Mouse (Mus musculus): Measurements from ENCODE around the gene Ube2j1. TPM values are rescaled to one million over a fixed set of nuclear protein-coding genes. Genes with fewer than 3 reads are reported as not detected.

Gene Ube2j1
- 100 to 1,000 TPM; 102 to 129 TPM for polyA plus RNA-seq (2017; shearing (Covaris generic))

DNA sequence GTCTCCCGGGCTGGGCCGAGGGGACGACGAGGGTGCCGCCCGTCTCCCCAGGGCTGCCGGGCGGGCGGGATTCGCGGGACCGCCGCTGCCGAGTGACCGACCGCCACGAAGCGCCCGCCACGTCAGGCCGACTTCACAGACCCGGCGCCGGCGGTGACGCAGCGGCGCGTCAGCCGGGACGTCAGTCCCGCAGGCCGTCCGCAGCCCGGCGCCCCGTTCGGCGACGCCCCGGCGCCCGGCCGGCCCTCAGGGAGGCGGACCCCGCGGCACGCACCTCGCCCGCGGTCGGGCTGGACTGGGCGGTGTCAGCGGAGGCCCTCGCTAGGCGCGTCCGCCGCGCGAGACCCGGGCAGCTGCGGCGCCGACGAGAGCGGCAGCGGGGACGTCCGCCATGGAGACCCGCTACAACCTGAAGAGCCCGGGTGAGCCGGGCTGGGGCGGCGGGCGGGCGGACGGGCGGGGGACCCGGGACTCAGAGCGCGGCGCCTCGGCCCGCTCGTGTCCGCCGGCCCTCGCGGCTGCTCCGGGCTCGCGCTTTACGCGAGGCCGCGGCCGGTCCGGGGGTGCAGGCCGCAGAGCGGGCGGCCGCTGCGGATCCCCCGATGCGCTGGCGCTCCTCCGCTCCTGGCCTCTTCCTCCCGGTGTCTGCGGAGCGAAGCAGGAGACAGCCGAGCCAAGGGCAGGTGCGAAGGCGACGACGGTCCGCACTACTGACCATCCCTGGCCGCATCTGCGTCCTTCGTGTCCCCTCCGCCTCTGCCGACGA lies at the start of gene Ube2j1:
Gene Ube2j1 (plus strand): TSS at position 222 of the 766 bp plus-strand sequence.

DNA sequence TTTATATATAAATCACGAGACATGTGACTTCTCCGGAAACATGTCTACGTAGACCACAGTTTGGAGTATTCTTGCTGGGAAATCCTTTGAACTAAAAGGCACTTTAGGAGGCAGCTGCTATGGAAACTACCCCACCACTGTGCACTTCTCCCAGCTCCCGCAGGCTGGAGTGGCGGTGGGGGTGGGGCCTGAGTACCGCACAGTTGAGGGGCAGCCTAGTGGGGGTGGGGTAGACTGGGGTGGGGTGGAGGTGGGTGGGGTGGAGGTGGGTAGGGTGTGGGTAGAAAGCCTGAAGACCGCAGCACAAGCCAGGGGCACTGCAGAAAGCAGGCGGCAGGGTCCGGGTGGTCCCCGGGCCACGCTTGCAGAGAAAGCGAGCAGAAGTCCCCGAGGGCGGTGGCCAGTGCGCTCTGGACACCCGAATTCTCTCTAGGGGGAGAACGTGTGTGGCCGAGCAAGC lies 48.5 kb upstream of the Ube2j1 start, which contains the start of gene Rragd:
Gene Rragd (plus strand): TSS at position 322 of the 460 bp plus-strand sequence.

DNA sequence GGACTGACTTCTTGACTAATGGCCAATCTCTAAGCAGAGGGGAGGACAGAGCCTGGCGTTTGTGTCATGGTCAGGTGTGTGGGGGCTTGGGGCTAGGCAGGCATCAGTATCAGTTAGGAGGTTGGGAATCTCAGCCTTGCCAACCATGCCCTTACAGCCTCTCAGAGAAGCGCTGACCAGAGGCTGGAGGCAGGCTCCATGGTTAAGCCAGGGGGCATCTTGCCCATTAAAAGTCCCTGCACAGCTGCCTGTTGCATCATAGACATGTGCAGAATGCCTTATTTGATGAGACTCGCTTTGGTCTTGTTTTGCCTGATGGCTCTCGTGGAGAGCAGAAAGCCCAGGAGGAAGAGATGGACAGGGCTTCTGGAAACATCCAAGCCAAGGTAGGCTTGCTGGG lies 31.8 kb downstream of the Ube2j1 start, which contains the start of gene Gabrr2:
Gene Gabrr2 (plus strand): TSS at position 19 of the 400 bp plus-strand sequence.

Other genes with a start within 250 kb of the Ube2j1 start
- gene Lyrm2, start 231.2 kb upstream of the Ube2j1 start, polyA plus RNA-seq (2017; shearing (Covaris generic)), result 10 to 100 TPM; 46.6 to 67.9 TPM
- 1 to 10 TPM; 2.9 to 7.4 TPM for gene Ankrd6, start 80.6 kb upstream of the Ube2j1 start, polyA plus RNA-seq (2017; shearing (Covaris generic))
- gene Rragd, start 48.4 kb upstream of the Ube2j1 start, polyA plus RNA-seq (2017; shearing (Covaris generic)), result 10 to 100 TPM in 1 of 2 experiments, under 1 TPM in 1; 0.60 to 22.1 TPM
- gene Gabrr2, start 31.6 kb downstream of the Ube2j1 start, polyA plus RNA-seq (2017; shearing (Covaris generic)), result 10 to 100 TPM; 17.4 to 39.8 TPM
- gene Gabrr1, start 101.1 kb downstream of the Ube2j1 start, polyA plus RNA-seq (2017; shearing (Covaris generic)), result under 1 TPM; 0.17 to 0.18 TPM
- gene Pm20d2, start 158.3 kb downstream of the Ube2j1 start, polyA plus RNA-seq (2017; shearing (Covaris generic)), result 1 to 10 TPM in 1 of 2 experiments, under 1 TPM in 1; 0.18 to 1.2 TPM
- 1 to 10 TPM; 1.7 to 2.2 TPM for gene Srsf12, start 177.6 kb downstream of the Ube2j1 start, polyA plus RNA-seq (2017; shearing (Covaris generic))